Mouse (Mus musculus): ENCODE results near the gene Dennd4c.

Gene Dennd4c

DNA sequence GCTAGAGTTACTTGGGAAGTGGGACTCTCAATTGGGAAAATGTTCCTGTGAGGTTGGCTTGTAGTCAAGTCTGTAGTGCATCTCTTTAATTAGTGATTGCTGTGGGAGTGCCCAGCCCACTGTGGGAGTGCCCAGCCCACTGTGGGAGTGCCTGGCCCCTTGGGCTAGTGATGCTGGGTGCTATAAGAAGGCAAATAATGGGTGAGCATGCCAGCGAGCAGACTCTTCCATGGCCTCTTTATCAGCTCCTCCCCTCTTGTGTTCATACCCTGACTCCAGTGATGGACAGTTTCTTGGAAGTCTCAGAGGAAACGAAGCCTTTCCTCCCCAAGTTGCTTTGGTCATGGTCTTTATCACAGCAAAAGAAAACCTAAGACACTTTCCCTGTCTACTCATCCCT, 134.1 kb downstream of the Dennd4c start:
- DNase-seq (ENCODE audit: low spot score in 2 of 2) = no peak

DNA sequence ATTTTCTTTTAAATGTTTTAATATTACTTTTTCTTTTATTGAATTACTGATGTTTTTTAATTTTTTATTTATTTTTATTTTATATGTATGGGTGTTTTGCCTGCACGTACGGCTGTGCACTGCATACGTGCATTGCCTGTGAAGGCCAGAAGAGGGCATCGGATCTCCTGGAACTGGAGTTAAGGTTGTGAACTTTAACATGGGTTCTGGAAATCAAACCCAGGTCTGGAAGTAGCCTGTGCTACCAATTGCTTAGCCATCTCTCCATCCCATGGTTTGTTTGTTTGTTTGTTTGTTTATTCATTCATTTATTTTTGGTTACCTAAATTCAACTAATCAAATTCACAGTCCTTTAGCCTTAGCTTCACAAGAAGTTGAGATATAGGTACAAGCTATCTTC, 136.6 kb downstream of the Dennd4c start:
- DNase-seq (ENCODE audit: low spot score in 2 of 2) = no peak

DNA sequence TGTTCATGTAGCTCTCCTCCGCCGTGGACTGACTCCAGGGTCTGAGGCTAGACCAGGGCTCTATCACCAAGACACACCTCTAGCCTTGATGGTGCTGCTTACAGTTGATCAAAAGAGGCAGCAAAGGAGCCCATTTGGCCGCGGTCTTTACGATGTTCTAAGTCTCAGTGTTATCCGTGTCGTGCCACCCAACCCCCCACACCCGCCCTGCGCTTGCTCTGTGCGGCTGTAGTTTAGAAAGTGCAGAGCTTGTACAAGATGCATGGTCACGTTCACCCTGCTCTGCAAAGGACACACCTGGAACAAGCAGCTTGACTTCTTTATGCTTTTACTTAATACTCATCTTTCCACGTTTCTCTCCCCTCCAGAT, 137.4 kb downstream of the Dennd4c start:
- DNase-seq (ENCODE audit: low spot score in 2 of 2) = no peak

DNA sequence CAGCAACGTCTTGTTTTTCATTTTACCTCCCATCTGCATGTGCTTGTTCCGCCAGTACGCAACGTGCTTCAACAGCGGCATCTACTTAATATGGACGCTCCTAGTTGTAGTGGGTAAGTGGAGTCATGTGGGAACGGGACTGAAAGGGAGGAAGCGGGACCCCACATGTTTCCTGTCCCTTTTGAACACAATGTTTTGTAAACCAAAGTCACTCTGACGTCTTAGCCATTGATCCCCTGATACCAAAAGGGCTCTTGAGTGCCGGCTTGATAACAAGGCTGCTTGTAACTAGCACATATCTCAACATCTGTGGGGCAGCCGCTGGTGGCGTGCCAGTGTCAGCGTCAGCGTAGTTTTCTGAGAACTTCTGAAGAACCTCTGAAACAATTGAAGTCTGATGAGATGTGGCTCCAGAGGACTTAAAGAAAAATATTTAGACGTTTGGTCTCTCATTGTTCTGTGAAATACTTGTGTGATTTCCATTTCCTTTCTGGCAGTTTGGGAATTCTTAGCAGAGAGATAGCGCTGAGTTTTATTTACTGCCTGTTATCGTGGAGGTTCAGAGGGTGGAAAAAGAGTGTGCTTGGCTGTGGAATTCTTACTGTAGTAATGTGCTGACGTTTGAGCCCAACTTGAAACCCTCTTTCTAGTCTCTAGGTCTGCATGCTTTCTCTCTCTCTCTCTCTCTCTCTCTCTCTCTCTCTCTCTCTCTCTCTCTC, 138.0 kb downstream of the Dennd4c start:
- no peak for DNase-seq (ENCODE audit: low spot score in 2 of 2)

DNA sequence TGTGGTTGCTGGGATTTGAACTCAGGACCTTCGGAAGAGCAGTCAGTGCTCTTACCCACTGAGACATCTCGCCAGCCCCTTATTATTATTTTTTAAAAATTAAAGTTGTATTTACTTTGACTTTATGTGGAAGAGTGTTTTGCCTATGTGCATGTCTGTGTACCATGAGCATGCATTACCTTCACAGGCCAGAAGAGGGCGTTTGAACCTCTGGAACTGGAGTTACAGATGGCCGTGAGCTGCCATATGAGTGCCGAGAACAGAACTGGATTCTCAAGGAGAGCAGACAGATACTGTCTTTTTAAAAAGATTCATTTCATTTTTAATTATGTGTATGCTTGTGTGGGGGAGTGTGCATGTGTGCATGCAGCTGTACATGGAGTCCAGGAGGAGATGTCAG, 139.5 kb downstream of the Dennd4c start:
- DNase-seq (ENCODE audit: low spot score in 2 of 2) = no peak

DNA sequence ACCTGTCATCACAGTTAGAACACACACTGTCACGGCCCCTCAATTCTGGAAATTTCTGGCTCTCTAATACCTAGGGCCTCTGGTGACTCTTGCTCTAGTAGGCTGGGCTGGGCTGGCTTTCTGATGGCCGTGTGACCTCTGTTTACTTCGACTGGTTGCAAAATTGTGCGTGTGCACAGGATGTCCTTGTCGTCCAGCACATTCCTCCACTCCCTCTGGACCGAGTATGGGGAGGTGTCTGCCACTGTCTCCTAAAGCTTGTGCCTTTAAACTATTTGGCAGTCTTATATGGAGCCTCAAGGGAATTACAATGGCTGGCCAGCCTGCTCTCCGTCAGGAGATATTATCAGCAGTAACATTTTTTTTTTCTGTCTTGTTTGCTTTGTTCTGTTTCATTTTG, 149.1 kb downstream of the Dennd4c start:
- no peak for DNase-seq (ENCODE audit: low spot score in 2 of 2)

DNA sequence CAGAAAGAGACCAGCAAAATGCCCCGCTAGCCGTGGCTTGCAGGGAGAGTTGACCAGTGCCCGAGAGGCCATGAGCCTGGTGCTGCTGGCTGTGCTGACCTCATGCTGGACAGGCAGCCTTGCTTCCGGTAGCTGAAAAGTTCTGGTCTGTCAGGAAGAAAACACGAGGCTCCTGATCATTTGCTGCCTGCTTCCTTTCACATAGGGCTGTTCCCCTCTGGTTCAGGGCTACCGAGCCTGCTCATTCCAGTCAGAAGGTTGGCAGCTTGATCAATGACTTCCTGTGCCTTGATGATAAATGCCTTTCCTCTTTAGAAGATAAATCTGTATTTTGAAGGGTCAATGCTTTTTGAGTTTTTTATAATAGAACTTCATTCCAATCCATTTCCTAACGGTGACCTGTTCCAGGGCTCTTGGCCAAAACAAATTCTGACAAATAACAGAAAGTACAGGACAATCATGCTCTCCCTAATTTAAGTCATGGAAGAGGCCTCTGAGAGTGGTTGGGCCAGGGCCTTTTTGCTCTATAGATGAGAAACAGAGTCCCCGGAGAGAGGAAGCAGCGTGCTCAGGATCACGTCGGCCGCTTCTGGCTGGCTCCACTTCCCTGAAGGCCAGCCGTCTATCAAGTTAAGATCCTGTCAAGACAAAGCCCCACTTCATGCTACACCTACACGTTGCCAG, 150.6 kb downstream of the Dennd4c start:
- no peak for DNase-seq (ENCODE audit: low spot score in 2 of 2)
